Mouse (Mus musculus) c-Kit-positive CD71-positive TER-119-negative erythroid progenitor cells, embryonic 14.5 days (primary cell): Measurements from ENCODE around the gene Klhl5.

Experiments
- DNase-seq: peaks from one replicate; pipeline ENCODE4 v3.0.0-alpha.2; 2013; ENCODE audit warnings: low read depth

Gene Klhl5

DNA sequence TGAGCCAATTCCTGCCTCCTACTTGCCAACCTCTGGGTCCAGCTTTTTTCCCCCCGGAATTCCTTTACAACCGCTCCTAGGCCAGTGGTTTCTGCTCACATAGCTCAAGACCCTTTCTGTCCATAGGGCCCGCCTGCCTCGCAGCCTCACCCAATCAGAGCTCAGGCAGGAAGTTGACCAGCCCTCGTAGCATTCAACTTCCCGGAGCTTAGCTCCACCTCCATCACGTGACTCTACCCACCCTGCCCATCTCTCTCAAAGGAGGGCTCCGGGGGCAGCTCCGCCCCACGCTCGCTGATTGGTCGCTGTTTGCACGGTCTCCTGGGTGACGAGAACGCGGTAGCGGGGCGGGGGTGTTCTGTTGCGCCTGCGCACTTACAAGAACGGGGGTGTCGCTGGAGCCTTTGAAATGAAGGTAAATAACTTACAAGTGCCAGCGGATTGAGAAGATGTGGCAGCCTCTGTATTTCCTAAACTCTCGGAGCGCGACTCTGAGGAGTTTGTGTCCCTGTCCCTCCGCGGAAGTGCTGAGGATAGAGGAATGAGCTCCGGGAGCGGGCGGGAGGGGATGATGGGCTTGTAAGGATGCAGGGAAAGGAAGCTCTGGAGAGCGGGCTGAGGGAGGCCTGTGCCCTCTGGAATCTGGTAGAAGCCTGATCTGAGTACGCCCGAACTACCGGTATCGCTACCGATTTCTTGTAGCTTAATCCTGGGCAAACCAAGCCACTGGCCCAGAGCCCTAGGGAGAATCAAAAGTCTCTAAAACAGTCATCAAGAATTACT lies 92.2 kb downstream of the Klhl5 start, which contains the start of gene Wdr19:
Gene Wdr19 (plus strand): TSS at position 351 of the 783 bp plus-strand sequence.
- DNase-seq, result peak; percentile 99

DNA sequence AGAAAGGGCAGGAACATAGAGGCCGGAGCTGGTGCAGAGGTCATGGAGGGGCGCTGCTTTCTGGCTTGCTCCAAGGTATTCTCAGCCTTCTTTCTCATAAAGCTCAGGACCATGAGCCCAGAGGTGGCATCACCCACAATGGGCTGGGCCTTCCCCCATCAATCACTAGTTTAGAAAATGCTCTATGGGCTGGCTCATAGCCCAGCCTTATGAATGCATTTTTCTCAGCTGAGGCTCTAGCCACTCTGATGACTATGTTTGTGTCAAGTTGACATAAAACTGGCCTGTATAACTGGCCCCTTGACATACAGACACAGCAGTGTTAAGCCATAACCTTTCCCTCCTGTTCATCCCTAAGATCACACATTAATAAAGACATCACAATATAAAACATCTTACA lies 97.4 kb downstream of the Klhl5 start:
- no peak for DNase-seq

DNA sequence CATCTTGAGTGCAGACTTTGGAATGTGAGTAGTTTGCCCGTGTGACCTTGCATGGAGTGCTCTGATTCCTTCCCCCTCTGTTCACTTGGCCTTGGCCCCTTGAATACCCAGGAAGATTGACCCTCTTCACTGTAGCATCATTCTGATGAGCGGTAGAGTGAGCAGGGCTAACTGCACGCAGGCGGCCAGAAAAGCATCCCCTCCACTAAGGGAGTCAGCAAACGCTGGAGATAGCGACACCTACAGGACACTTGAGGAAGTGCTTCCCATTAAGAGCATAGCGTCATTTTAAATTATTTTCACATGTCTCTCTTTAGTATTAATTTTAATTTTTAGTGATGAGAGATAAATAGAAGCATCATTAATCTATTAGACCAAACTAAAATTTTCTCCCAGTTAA lies 106.0 kb downstream of the Klhl5 start:
- peak; percentile 31 for DNase-seq
